Mouse (Mus musculus) stomach, postnatal 0 days (tissue): Measurements from ENCODE around the gene Cldn11. TPM values are rescaled to one million over a fixed set of nuclear protein-coding genes. Genes with fewer than 3 reads are reported as not detected.

Source experiments
- ATAC-seq: fragments of 200-750 bp; cut with Nextera tagmentation; 2 replicates; pipeline ENCODE4 v1.8.0; 2017; ENCODE audit not compliant: low FRiP score, low TSS enrichment
- DNase-seq: peaks from one replicate; pipeline ENCODE4 v3.0.0-alpha.2; 2016; ENCODE audit warnings: low spot score
- H3K27ac ChIP-seq: fragments of 300-500 bp; sonication (generic); replicated peaks from 2 replicates; pipeline ENCODE4 v1.5.1; 2014; ENCODE audit warnings: mild to moderate bottlenecking, control low read depth
- H3K27me3 ChIP-seq: fragments of 300-500 bp; sonication (generic); 2 replicates; pipeline ENCODE4 v1.6.1; 2014; ENCODE audit warnings: low read length; ENCODE audit not compliant: control insufficient read depth, insufficient read depth
- H3K36me3 ChIP-seq: fragments of 300-500 bp; sonication (generic); 2 replicates; pipeline ENCODE4 v1.6.1; 2014; ENCODE audit warnings: low read length, mixed read lengths; ENCODE audit not compliant: control insufficient read depth, insufficient read depth
- H3K4me1 ChIP-seq: fragments of 300-500 bp; sonication (generic); replicated peaks from 2 replicates; pipeline ENCODE4 v1.6.1; 2014; ENCODE audit warnings: antibody characterized with exemption; ENCODE audit not compliant: control insufficient read depth, insufficient read depth
- H3K4me2 ChIP-seq: fragments of 300-500 bp; sonication (generic); replicated peaks from 2 replicates; pipeline ENCODE4 v1.6.1; 2014; ENCODE audit warnings: low read depth, mild to moderate bottlenecking, control low read depth, moderate library complexity
- H3K4me3 ChIP-seq: fragments of 300-500 bp; sonication (generic); 2 replicates; pipeline ENCODE4 v1.5.1; 2014; ENCODE audit warnings: low read depth, low read length, control low read depth
- H3K9ac ChIP-seq: fragments of 300-500 bp; sonication (generic); 2 replicates; pipeline ENCODE4 v1.6.1; 2014; ENCODE audit warnings: mild to moderate bottlenecking, low read length, control low read depth, mixed read lengths
- H3K9me3 ChIP-seq: fragments of 300-500 bp; sonication (generic); 2 replicates; pipeline ENCODE4 v1.6.1; 2016; ENCODE audit warnings: low read length; ENCODE audit not compliant: control insufficient read depth
- CTCF ChIP-seq: IDR thresholded peaks from 2 replicates; pipeline ENCODE4 v1.5.1; 2016; ENCODE audit warnings: antibody characterized with exemption, low read depth, mild to moderate bottlenecking, moderate library complexity
- EP300 ChIP-seq: optimal IDR thresholded peaks from 2 replicates; pipeline ENCODE3; 2016; ENCODE audit warnings: antibody characterized with exemption
- WGBS: fragments of 180-500 bp; shearing (Covaris S2); extraction: QIAGEN DNeasy Blood & Tissue Kit; methylation state at CpG from one replicate; pipeline ENCODE4 v1.1.7; 2014; 5-methylcytosine and 5-hydroxymethylcytosine counted together
- polyA plus RNA-seq: library from polyadenylated mRNA; unstranded; fragments of >200 nt; fragmentation: Nextera tagmentation; extraction: Ambion mirVana; gene quantifications from 2 replicates; pipeline ENCODE4 v1.2.1, GENCODE M21; 2015

The Cldn11 gene
- 0.50 and 0.88 TPM in 2 replicates for polyA plus RNA-seq

DNA sequence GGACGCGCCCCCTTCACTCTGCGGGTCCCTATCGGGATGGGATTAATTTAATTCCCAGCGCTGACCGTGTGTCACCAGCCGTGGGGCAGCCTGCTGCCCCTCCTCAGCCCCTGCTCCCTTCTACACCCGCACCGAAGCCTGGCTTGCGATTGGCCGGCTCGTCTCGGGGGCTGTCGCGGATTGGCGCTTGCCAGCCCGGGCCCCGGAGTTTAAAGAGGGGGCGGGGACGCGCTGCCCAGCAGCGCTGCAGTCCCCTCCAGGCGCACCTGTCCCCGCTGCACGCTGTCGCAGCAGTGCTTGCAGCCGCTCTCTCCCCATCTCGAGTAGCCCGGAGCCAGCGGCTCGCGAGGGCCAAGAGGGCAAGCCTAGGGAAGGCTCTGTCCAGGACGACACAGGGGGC, at the start of gene Cldn11:
Gene Cldn11, plus strand, starts transcription at position 215 of the 400 bp plus-strand sequence.
- 0 out of 2 replicates have a peak, but pooled peaks cover 4% of the 10 kb centered on the region for H3K4me1 ChIP-seq
- peak within 1 kb of the TSS; percentile 8; the same call in 1 of the 2 replicates for H3K9ac ChIP-seq
- TF ChIP-seq EP300 (no peak), CTCF (no peak)
- H3K9me3 ChIP-seq, result no peaks in the 10 kb centered on the region
- ATAC-seq, result peak; percentile 57; the same call in 1 of the 2 replicates
- WGBS, result under 1% methylated on average over 33 of the region's 33 CpGs
- no peaks in the 10 kb centered on the region for H3K27me3 ChIP-seq
- H3K27ac ChIP-seq, result no peak within 1 kb of the TSS
- peak within 1 kb of the TSS; percentile 28 for H3K4me3 ChIP-seq
- peak within 1 kb of the TSS; percentile 53 for H3K4me2 ChIP-seq
- DNase-seq, result peak; percentile 59
- no peaks in the 10 kb centered on the region for H3K36me3 ChIP-seq

DNA sequence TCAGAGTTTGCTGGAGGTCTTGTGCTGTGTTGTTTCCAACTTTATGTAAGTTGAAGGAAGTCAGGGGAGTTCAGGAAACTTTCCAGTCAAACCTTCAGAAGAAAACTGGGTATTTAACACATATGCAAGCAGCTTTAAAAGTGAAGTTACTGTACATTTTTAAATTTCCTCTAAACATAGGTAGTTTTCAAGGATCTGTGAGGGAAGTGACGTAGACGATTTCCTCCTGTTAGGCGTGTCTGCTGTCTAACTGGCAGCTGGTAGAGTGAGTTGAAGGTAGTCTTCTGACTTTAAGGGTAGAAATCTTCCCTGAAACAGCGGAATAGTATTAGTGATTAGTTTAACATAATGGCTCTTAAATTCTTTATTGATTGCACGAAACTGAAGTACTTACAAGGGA, 49.7 kb upstream of the Cldn11 start:
- DNase-seq (no peak), ATAC-seq (no peak)
- TF ChIP-seq CTCF (no peak), EP300 (no peak)
- H3K9ac ChIP-seq, result no peak overlapping the region
- no peaks in the 10 kb centered on the region for H3K9me3 ChIP-seq
- no peak overlapping the region for H3K4me3 ChIP-seq
- peaks cover 7% of the 10 kb centered on the region; the same call in 1 of the 2 replicates for H3K4me1 ChIP-seq
- H3K36me3 ChIP-seq, result no peaks in the 10 kb centered on the region
- H3K27me3 ChIP-seq, result no peaks in the 10 kb centered on the region
- 69% methylated on average over 5 of the region's 5 CpGs for WGBS
- H3K4me2 ChIP-seq, result peak overlapping the region; percentile 27
- H3K27ac ChIP-seq, result no peak overlapping the region

DNA sequence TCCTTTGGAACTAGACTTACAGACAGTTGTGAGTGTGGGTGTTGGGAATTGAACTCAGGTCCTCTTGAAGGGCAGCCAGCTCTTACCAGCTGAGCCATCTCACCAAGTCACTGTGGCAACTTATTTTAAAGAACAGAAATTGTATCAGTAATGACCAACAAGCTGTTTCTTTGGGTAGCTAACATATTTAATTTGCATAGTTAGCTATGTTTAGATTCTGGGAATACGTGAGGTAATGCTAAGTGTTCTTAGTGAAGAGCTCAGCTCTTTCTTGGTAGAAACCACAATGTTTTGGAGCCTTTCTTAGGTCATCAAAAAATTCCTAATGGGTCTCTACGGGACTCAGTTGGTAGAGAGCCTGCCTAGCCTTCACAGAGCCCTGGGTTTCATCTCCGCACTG, 48.9 kb upstream of the Cldn11 start:
- Histone ChIP-seq H3K27ac (no peak overlapping the region), H3K4me3 (no peak overlapping the region), H3K36me3 (no peaks in the 10 kb centered on the region), H3K9ac (no peak overlapping the region), H3K27me3 (no peaks in the 10 kb centered on the region), H3K4me2 (no peak overlapping the region), H3K4me1 (peaks cover 7% of the 10 kb centered on the region; the same call in 1 of the 2 replicates), H3K9me3 (no peaks in the 10 kb centered on the region)
- DNase-seq (no peak), ATAC-seq (no peak)
- TF ChIP-seq EP300 (no peak), CTCF (no peak)
- 93% methylated on average over 3 of the region's 3 CpGs for WGBS

DNA sequence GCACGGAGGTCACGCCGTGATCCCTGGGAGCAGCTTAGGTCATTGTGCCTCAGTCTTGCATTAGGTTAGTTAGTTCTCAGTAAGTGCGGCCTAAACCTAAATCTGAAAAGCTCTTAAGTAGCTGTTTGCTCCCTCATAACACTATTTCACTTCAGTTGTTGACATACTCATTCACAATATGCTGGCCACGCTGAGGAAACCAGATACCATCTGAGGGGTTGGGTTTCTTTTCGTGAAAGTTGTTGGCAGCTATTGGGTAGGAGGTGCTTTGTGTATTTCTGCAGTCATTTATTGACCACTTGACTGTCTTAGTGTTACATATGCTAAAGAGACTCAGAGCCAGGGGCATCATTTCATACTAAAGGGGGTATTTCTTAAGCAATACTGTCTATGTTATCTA, 44.8 kb upstream of the Cldn11 start:
- DNase-seq (no peak), ATAC-seq (no peak)
- WGBS, result 60% methylated on average over 6 of the region's 6 CpGs
- H3K4me2 ChIP-seq, result no peak overlapping the region
- no peak overlapping the region for H3K27ac ChIP-seq
- no peak overlapping the region for H3K4me3 ChIP-seq
- H3K36me3 ChIP-seq, result no peaks in the 10 kb centered on the region
- H3K4me1 ChIP-seq, result no peaks in the 10 kb centered on the region
- no peaks in the 10 kb centered on the region for H3K27me3 ChIP-seq
- TF ChIP-seq EP300 (no peak), CTCF (no peak)
- H3K9me3 ChIP-seq, result no peaks in the 10 kb centered on the region
- no peak overlapping the region for H3K9ac ChIP-seq

DNA sequence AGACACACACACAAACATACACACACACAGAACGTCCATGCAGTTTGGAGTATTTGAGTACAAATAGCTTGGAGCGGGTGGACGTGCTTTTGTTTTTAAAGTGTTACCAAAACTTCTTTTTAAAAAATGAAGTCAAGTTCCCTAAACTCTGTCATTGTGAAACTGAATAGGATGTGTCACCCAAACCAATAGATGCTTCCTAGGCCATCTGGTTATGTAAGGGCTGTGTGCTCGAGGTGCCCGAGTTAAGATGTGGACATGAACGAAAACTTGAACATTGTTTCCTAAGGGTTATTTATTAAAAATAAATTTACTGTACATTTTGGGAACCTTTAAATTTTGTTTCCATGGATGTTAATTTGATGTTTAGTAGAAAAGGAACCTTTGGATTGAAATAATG, 43.1 kb upstream of the Cldn11 start:
- Histone ChIP-seq H3K4me1 (no peaks in the 10 kb centered on the region), H3K27me3 (no peaks in the 10 kb centered on the region), H3K4me3 (no peak overlapping the region), H3K36me3 (no peaks in the 10 kb centered on the region), H3K9ac (no peak overlapping the region), H3K4me2 (no peak overlapping the region), H3K9me3 (no peaks in the 10 kb centered on the region), H3K27ac (no peak overlapping the region)
- TF ChIP-seq EP300 (no peak), CTCF (no peak)
- ATAC-seq (no peak), DNase-seq (no peak)
- 81% methylated on average over 6 of the region's 6 CpGs for WGBS

DNA sequence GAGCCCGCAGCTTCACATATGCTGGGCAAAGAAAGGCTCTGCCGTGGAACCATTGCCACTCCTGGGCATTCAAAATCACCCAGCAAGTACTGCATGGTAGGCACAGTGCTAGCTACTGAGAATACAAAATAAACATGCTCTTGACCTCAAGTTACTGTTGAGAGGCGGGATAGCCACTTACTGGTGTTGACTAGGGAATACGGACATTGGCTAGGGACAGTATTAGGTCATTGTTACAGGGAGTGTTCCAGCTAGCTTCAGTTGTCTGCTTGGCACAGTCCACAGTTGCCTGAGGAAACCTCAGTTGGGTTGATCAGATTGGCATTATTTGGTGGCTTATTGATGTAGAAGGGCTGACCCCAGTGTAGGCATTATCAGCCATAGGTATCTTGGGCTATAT, 42.0 kb upstream of the Cldn11 start:
- Histone ChIP-seq H3K4me3 (no peak overlapping the region), H3K27me3 (no peaks in the 10 kb centered on the region), H3K9ac (no peak overlapping the region), H3K4me2 (no peak overlapping the region), H3K36me3 (no peaks in the 10 kb centered on the region), H3K27ac (no peak overlapping the region), H3K4me1 (no peaks in the 10 kb centered on the region), H3K9me3 (no peaks in the 10 kb centered on the region)
- ATAC-seq, result peak; percentile 57; the same call in 1 of the 2 replicates
- no peak for TF ChIP-seq CTCF
- TF ChIP-seq EP300, result no peak
- DNase-seq, result no peak
- WGBS, result 77% methylated on average over 4 of the region's 4 CpGs
